Mouse (Mus musculus) mouse embryonic stem cell (cell line): Measurements from ENCODE around the gene Olfr470.
"Not testable (repeated sequence)": the region's sequence is repeated elsewhere in the genome, so short reads cannot be mapped to it uniquely, and the experiment has no call there.

Source experiments
- in situ Hi-C, 2 experiments: fragments of 300-500 bp; cut with MboI; formaldehyde crosslinking; loops; 1 replicate in 1 of 2; 3 replicates in 1 of 2; pipeline ENCODE4 v1.14.3; 2019 to 2020; ENCODE audit warnings: low sequenced_read_pairs in 2 of 2, low pct_unique_long_range_greater_than_20kb in 1 of 2, mixed read lengths in 1 of 2; ENCODE audit not compliant: unreplicated experiment in 1 of 2

The Olfr470 gene

GRCm38 (mm10) chr7:107847390-107847789 lies at the start of gene Olfr470:
Gene Olfr470 (minus strand): TSS chr7:107847490.
- in situ Hi-C loops, result not testable (repeated sequence)

DNA sequence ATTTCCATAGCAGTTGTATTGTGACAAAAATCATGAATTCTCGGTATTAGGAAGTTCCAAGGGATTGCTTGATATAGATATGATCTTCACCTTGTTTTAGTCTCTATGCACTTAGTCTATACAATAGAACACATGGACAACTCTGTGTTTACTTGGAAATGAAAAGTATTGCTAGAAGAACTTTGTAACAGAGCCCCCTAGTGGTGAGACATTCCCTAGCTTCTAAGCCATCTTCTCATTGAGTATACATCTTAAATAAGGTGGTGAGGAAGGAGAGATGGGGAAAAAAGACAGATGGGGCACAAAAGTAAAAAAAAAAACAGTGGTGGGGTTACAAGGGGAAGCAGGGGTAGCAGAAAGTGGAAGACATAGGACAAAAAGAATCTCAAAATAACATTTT lies 5.6 kb downstream of the Olfr470 start:
- in situ Hi-C loops, result no loop called here

DNA sequence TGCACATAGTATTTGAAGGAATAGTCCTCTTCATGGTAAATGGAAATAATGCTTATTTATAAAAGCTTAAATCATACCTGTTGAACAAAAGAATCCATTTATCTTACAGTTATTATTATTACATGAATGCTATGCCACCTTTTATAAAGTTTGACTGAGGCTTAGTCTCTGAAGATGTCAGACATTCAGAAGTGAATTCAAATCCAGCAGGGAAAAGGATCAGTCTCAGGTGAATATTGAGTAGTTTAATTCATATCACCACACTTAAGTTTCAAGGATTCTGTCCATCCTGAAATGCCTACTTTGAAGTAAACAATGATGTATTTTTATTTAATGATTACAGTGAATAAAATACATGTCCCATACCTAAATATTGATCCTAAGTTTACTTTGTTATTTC lies 21.8 kb downstream of the Olfr470 start, which contains the start of gene Olfr469:
TSS of gene Olfr469 (minus strand) at position 101 of the 400 bp plus-strand sequence.
- in situ Hi-C loops, result not testable (repeated sequence)

DNA sequence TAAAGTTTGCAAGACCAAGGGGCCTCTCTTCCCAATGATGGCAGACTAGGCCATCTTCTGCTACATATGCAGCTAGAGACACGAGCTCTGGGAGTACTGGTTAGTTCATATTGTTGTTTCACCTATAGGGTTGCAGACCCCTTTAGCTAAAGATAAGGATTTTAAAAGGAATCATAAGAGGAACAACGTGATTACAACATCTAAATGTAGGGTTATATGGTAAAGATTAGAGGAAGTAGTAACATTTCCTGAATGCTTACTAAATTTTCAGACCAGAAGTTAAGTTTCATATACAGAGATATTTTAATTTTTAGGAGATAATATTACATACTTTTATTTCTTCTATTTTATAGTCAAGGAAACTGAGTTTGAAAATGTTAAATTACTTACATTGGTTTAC lies 23.4 kb downstream of the Olfr470 start:
- in situ Hi-C loops, result not testable (repeated sequence)

- in situ Hi-C loops, result no loop called here
These were observed 27.8 kb downstream of the Olfr470 start for GRCm38 (mm10) chr7:107819442-107819841.

DNA sequence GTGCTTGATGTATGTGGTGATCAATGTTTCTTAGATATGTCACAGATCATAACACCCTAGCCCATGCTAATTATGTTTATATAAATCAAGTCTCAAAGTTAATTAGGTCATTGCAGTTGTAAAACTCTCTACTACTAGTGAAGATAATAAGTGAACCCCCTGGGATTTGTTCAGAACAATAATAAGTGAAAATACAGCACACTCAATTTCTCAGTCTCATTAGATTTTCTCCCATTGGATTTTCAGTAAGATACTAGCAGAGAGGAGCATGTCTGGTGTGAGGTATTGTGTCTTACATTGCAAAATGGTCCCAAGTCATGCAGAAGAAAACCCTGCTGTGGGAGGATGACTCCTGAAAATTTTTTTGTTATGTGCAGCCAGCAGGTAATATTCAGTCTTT lies 35.3 kb downstream of the Olfr470 start, which contains the start of gene Olfr467:
TSS of gene Olfr467 (plus strand) at position 301 of the 400 bp plus-strand sequence.
- in situ Hi-C loops, result no loop called here

DNA sequence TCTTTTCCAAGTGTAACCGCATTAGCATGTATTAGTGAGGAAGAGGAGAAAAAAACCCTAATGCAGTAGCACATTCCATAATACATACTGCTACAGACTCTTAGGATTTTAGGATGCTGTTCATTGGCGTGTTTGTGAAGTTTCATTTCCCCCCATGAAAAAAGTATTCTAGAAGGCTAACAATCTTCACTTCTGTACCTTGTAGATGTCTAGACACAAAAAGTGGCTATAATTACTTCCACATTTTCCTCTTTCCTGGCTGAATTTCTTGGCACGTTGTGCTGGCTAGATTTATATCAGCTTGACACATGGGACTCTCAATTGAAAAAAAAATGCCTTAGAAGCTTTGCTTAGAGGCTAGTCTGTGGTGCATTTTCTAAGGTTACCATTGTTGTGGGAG lies 45.2 kb downstream of the Olfr470 start:
- in situ Hi-C loops, result no loop called here

DNA sequence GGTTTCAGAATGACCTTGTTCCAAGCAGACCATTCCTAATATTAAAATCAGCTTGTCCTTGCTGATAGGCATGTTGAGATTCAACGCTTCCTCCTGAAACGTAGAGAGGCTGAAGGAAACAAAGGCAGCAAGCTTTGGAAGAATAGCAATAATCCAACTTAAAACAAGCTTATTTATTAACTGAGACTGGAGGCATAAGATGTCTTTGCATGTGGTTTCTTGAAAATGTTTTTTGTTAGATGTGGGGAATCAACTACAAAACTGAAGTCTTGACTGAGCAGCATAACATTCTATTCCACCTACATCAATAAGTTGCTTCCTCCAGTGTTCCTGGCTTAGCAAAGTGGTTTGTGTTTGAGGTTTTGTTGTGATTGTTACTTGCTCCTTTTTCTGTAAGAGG lies 46.2 kb downstream of the Olfr470 start, which contains the start of gene Ovch2:
TSS of gene Ovch2 (minus strand) at position 101 of the 400 bp plus-strand sequence.
- in situ Hi-C loops, result no loop called here

DNA sequence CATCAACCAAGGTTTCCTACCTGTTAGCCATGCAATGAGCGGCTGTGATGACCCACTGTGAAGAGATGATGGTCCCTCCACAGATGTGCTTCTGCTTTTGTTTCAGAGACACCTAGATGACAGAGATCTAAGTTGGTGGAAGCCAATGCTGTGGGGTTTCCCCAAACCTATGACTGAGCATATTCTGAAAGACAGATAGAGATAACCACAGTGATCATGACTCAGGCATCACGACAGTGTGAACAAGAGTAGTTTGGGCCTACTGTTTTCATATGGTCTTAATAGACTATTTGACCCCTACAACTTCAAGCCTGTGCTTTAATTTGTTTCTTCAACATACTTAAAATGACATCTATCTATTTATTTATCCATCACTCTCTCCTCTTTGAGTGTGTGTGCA lies 50.8 kb downstream of the Olfr470 start:
- in situ Hi-C loops, result no loop called here
